Mouse (Mus musculus): Measurements from ENCODE around the gene Ahcyl2. TPM values are rescaled to one million over a fixed set of nuclear protein-coding genes. Genes with fewer than 3 reads are reported as not detected.
A peak's percentile ranks its signal among the peaks of the same experiment; 100 is the strongest.
"Not testable (repeated sequence)": the region's sequence is repeated elsewhere in the genome, so short reads cannot be mapped to it uniquely, and the experiment has no call there.

The Ahcyl2 gene
- polyA plus RNA-seq, 1 experiment from 2014 or later: 3.8 TPM

- H3K4me3 ChIP-seq (replicated peaks); H3K36me3 ChIP-seq (replicated peaks); H3K4me1 ChIP-seq (replicated peaks); H3K27me3 ChIP-seq; H3K9ac ChIP-seq; H3K4me2 ChIP-seq; H3K27ac ChIP-seq (replicated peaks); H3K9me3 ChIP-seq (replicated peaks); ATAC-seq (ENCODE audit: insufficient read depth): not testable (repeated sequence)
- 85% methylated on average over 12 of the region's 12 CpGs for WGBS (ENCODE audit: insufficient replicate concordance)
These were observed 48.6 kb downstream of the Ahcyl2 start for GRCm38 (mm10) chr6:29816371-29816770.

- no peak overlapping the region for H3K27ac ChIP-seq (replicated peaks)
- H3K9me3 ChIP-seq (replicated peaks): no peaks in the 10 kb centered on the region
- no peak overlapping the region for H3K9ac ChIP-seq
- H3K27me3 ChIP-seq: no peaks in the 10 kb centered on the region
- no peak overlapping the region for H3K4me3 ChIP-seq (replicated peaks)
- no peak for ATAC-seq (ENCODE audit: insufficient read depth)
- 18% methylated on average over 3 of the region's 3 CpGs for WGBS (ENCODE audit: insufficient replicate concordance)
- H3K36me3 ChIP-seq (replicated peaks): no peaks in the 10 kb centered on the region
- no peak overlapping the region for H3K4me2 ChIP-seq
- H3K4me1 ChIP-seq (replicated peaks): no peaks in the 10 kb centered on the region
These were observed 51.5 kb downstream of the Ahcyl2 start for GRCm38 (mm10) chr6:29819309-29819708.

- H3K9ac ChIP-seq: no peak overlapping the region
- H3K27me3 ChIP-seq: no peaks in the 10 kb centered on the region
- H3K4me3 ChIP-seq (replicated peaks): no peak overlapping the region
- no peak overlapping the region for H3K4me2 ChIP-seq
- no peaks in the 10 kb centered on the region for H3K36me3 ChIP-seq (replicated peaks)
- no peak overlapping the region for H3K27ac ChIP-seq (replicated peaks)
- H3K9me3 ChIP-seq (replicated peaks): no peaks in the 10 kb centered on the region
- WGBS (ENCODE audit: insufficient replicate concordance): 74% methylated on average over 4 of the region's 4 CpGs
- no peak for ATAC-seq (ENCODE audit: insufficient read depth)
- no peaks in the 10 kb centered on the region for H3K4me1 ChIP-seq (replicated peaks)
These were observed 52.5 kb downstream of the Ahcyl2 start for GRCm38 (mm10) chr6:29820314-29820713.

- Histone ChIP-seq H3K36me3 (replicated peaks) (no peaks in the 10 kb centered on the region), H3K27me3 (no peaks in the 10 kb centered on the region), H3K4me1 (replicated peaks) (no peaks in the 10 kb centered on the region), H3K4me3 (replicated peaks) (no peak overlapping the region), H3K9me3 (replicated peaks) (no peaks in the 10 kb centered on the region), H3K27ac (replicated peaks) (no peak overlapping the region), H3K9ac (no peak overlapping the region), H3K4me2 (no peak overlapping the region)
- 68% methylated on average over 3 of the region's 3 CpGs for WGBS (ENCODE audit: insufficient replicate concordance)
- no peak for ATAC-seq (ENCODE audit: insufficient read depth)
These were observed 53.1 kb downstream of the Ahcyl2 start for GRCm38 (mm10) chr6:29820926-29821325.

GRCm38 (mm10) chr6:29821770-29822169 is 54.0 kb downstream of the Ahcyl2 start:
- Histone ChIP-seq H3K27ac (replicated peaks) (no peak overlapping the region), H3K9me3 (replicated peaks) (no peaks in the 10 kb centered on the region), H3K4me3 (replicated peaks) (no peak overlapping the region), H3K36me3 (replicated peaks) (no peaks in the 10 kb centered on the region), H3K27me3 (no peaks in the 10 kb centered on the region), H3K4me1 (replicated peaks) (no peaks in the 10 kb centered on the region), H3K4me2 (no peak overlapping the region), H3K9ac (no peak overlapping the region)
- 67% methylated on average over 1 of the region's 1 CpGs for WGBS (ENCODE audit: insufficient replicate concordance)
- no peak for ATAC-seq (ENCODE audit: insufficient read depth)

- Histone ChIP-seq H3K27ac (replicated peaks) (no peak overlapping the region), H3K9ac (no peak overlapping the region), H3K36me3 (replicated peaks) (no peaks in the 10 kb centered on the region), H3K9me3 (replicated peaks) (no peaks in the 10 kb centered on the region), H3K27me3 (no peaks in the 10 kb centered on the region), H3K4me3 (replicated peaks) (no peak overlapping the region), H3K4me1 (replicated peaks) (no peaks in the 10 kb centered on the region), H3K4me2 (no peak overlapping the region)
- no peak for ATAC-seq (ENCODE audit: insufficient read depth)
- WGBS (ENCODE audit: insufficient replicate concordance): 25% methylated on average over 2 of the region's 2 CpGs
These were observed 57.5 kb downstream of the Ahcyl2 start for GRCm38 (mm10) chr6:29825302-29825701.

- Histone ChIP-seq H3K9ac (no peak overlapping the region), H3K4me2 (no peak overlapping the region), H3K4me3 (replicated peaks) (no peak overlapping the region), H3K4me1 (replicated peaks) (no peaks in the 10 kb centered on the region), H3K27me3 (no peaks in the 10 kb centered on the region), H3K36me3 (replicated peaks) (no peaks in the 10 kb centered on the region), H3K9me3 (replicated peaks) (no peaks in the 10 kb centered on the region), H3K27ac (replicated peaks) (0 out of 2 replicates have a peak overlapping the region, but pooled peaks have one; percentile 3)
- WGBS (ENCODE audit: insufficient replicate concordance): 65% methylated on average over 5 of the region's 5 CpGs
- ATAC-seq (ENCODE audit: insufficient read depth): no peak
These were observed 59.8 kb downstream of the Ahcyl2 start for GRCm38 (mm10) chr6:29827291-29828242.

- no peaks in the 10 kb centered on the region for H3K9me3 ChIP-seq (replicated peaks)
- WGBS (ENCODE audit: insufficient replicate concordance): 64% methylated on average over 3 of the region's 3 CpGs
- no peak overlapping the region for H3K9ac ChIP-seq
- no peak for ATAC-seq (ENCODE audit: insufficient read depth)
- no peak overlapping the region for H3K4me3 ChIP-seq (replicated peaks)
- no peaks in the 10 kb centered on the region for H3K27me3 ChIP-seq
- H3K27ac ChIP-seq (replicated peaks): no peak overlapping the region
- H3K4me1 ChIP-seq (replicated peaks): no peaks in the 10 kb centered on the region
- H3K36me3 ChIP-seq (replicated peaks): no peaks in the 10 kb centered on the region
- no peak overlapping the region for H3K4me2 ChIP-seq
These were observed 60.9 kb downstream of the Ahcyl2 start for GRCm38 (mm10) chr6:29828574-29829234.

GRCm38 (mm10) chr6:29832356-29832755 is 64.5 kb downstream of the Ahcyl2 start:
- Histone ChIP-seq H3K9me3 (replicated peaks) (no peaks in the 10 kb centered on the region), H3K4me3 (replicated peaks) (no peak overlapping the region), H3K27ac (replicated peaks) (no peak overlapping the region), H3K4me1 (replicated peaks) (no peaks in the 10 kb centered on the region), H3K4me2 (no peak overlapping the region), H3K36me3 (replicated peaks) (no peaks in the 10 kb centered on the region), H3K27me3 (no peaks in the 10 kb centered on the region), H3K9ac (no peak overlapping the region)
- 69% methylated on average over 4 of the region's 4 CpGs for WGBS (ENCODE audit: insufficient replicate concordance)
- ATAC-seq (ENCODE audit: insufficient read depth): no peak

- WGBS (ENCODE audit: insufficient replicate concordance): 74% methylated on average over 4 of the region's 4 CpGs
- no peaks in the 10 kb centered on the region for H3K27me3 ChIP-seq
- H3K4me1 ChIP-seq (replicated peaks): no peaks in the 10 kb centered on the region
- H3K4me2 ChIP-seq: no peak overlapping the region
- no peak overlapping the region for H3K4me3 ChIP-seq (replicated peaks)
- ATAC-seq (ENCODE audit: insufficient read depth): no peak
- no peak overlapping the region for H3K9ac ChIP-seq
- no peak overlapping the region for H3K27ac ChIP-seq (replicated peaks)
- no peaks in the 10 kb centered on the region for H3K9me3 ChIP-seq (replicated peaks)
- no peaks in the 10 kb centered on the region for H3K36me3 ChIP-seq (replicated peaks)
These were observed 65.3 kb downstream of the Ahcyl2 start for GRCm38 (mm10) chr6:29833117-29833516.

- 56% methylated on average over 4 of the region's 4 CpGs for WGBS (ENCODE audit: insufficient replicate concordance)
These were observed 65.9 kb downstream of the Ahcyl2 start for GRCm38 (mm10) chr6:29833568-29834255.

More at GRCm38 (mm10) chr6:29833568-29834255, 65.9 kb downstream of the Ahcyl2 start:
- Histone ChIP-seq H3K4me2 (no peak overlapping the region), H3K27me3 (no peaks in the 10 kb centered on the region), H3K9me3 (replicated peaks) (no peaks in the 10 kb centered on the region), H3K36me3 (replicated peaks) (no peaks in the 10 kb centered on the region), H3K27ac (replicated peaks) (no peak overlapping the region), H3K4me1 (replicated peaks) (no peaks in the 10 kb centered on the region), H3K9ac (no peak overlapping the region), H3K4me3 (replicated peaks) (no peak overlapping the region)
- ATAC-seq (ENCODE audit: insufficient read depth): no peak
